Mouse (Mus musculus): ENCODE data around the gene Slc1a3. TPM values are rescaled to one million over a fixed set of nuclear protein-coding genes. Genes with fewer than 3 reads are reported as not detected.

The Slc1a3 gene
- polyA plus RNA-seq, 1 experiment from 2014 or later, result 8.5 TPM

GRCm38 (mm10) chr15:8615511-8616224 is 94.9 kb downstream of the Slc1a3 start:
- H3K9me3 ChIP-seq (replicated peaks; ENCODE audit: low read length), result no peaks in the 10 kb centered on the region
- 65% methylated on average over 11 of the region's 11 CpGs for WGBS
- ATAC-seq (replicated peaks; ENCODE audit: low FRiP score, low read depth), result no peak
- H3K36me3 ChIP-seq (ENCODE audit: insufficient read depth, low read length), result no peaks in the 10 kb centered on the region
- no peak overlapping the region for H3K27ac ChIP-seq
- no peak for DNase-seq (ENCODE audit: low spot score)
- no peak overlapping the region for H3K9ac ChIP-seq (ENCODE audit: low read depth, low read length)
- no peaks in the 10 kb centered on the region for H3K4me1 ChIP-seq (replicated peaks; ENCODE audit: insufficient read depth, low read length)
- no peak overlapping the region for H3K4me2 ChIP-seq (ENCODE audit: low read length)
- no peak for TF ChIP-seq CTCF (IDR thresholded peaks at IDR 0.05; ENCODE audit: low read depth)
- no peaks in the 10 kb centered on the region for H3K27me3 ChIP-seq (ENCODE audit: insufficient read depth, low read length)
- H3K4me3 ChIP-seq (replicated peaks; ENCODE audit: low read depth, low read length), result no peak overlapping the region

- 85% methylated on average over 5 of the region's 5 CpGs for WGBS
These were observed 95.9 kb downstream of the Slc1a3 start for GRCm38 (mm10) chr15:8614701-8615100.

DNA sequence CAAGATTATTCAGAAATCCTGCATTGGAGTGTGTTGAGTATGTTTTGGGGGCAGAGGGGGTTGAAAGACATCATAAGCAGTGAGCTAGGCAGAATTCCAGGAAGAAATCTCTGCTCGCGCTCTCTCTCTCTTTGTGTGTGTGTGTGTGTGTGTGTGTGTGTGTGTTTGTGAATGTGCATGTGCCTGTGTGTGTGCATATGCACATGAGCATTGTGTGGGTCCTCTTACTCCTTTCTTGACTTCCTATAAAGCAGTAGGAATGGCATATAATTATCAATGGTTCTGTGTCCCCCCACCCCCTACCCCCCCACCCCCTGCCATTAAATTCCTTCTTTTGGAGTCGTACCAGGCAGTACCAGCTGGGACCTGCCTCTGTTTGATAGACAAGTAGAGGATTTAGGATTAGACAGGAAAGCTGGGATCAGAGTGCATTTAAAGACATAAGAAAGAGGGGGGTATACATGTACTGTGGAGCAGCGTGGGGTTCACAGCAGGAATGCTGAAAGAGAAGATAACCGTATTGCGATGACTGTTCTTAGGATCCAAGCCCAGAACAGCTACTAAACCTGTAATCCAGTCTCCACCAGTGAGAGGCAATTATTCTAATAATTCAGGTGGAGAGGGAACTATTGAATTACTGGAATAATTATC is 104.9 kb downstream of the Slc1a3 start:
- Histone ChIP-seq H3K9me3 (replicated peaks; ENCODE audit: low read length) (no peaks in the 10 kb centered on the region), H3K36me3 (ENCODE audit: insufficient read depth, low read length) (no peaks in the 10 kb centered on the region), H3K27ac (no peak overlapping the region), H3K4me2 (ENCODE audit: low read length) (no peak overlapping the region), H3K9ac (ENCODE audit: low read depth, low read length) (no peak overlapping the region), H3K27me3 (ENCODE audit: insufficient read depth, low read length) (no peaks in the 10 kb centered on the region), H3K4me3 (replicated peaks; ENCODE audit: low read depth, low read length) (no peak overlapping the region), H3K4me1 (replicated peaks; ENCODE audit: insufficient read depth, low read length) (no peaks in the 10 kb centered on the region)
- WGBS, result 69% methylated on average over 6 of the region's 6 CpGs
- no peak for TF ChIP-seq CTCF (IDR thresholded peaks at IDR 0.05; ENCODE audit: low read depth)
- DNase-seq (ENCODE audit: low spot score), result no peak
- ATAC-seq (replicated peaks; ENCODE audit: low FRiP score, low read depth), result no peak

More at GRCm38 (mm10) chr15:8614701-8615100, 95.9 kb downstream of the Slc1a3 start:
- DNase-seq (ENCODE audit: low spot score) (no peak), ATAC-seq (replicated peaks; ENCODE audit: low FRiP score, low read depth) (no peak)
- Histone ChIP-seq H3K9ac (ENCODE audit: low read depth, low read length) (no peak overlapping the region), H3K4me1 (replicated peaks; ENCODE audit: insufficient read depth, low read length) (no peaks in the 10 kb centered on the region), H3K4me3 (replicated peaks; ENCODE audit: low read depth, low read length) (no peak overlapping the region), H3K27me3 (ENCODE audit: insufficient read depth, low read length) (no peaks in the 10 kb centered on the region), H3K4me2 (ENCODE audit: low read length) (no peak overlapping the region), H3K9me3 (replicated peaks; ENCODE audit: low read length) (no peaks in the 10 kb centered on the region), H3K27ac (no peak overlapping the region), H3K36me3 (ENCODE audit: insufficient read depth, low read length) (no peaks in the 10 kb centered on the region)
- no peak for TF ChIP-seq CTCF (IDR thresholded peaks at IDR 0.05; ENCODE audit: low read depth)

- no peak overlapping the region for H3K4me2 ChIP-seq (ENCODE audit: low read length)
- H3K27ac ChIP-seq, result no peak overlapping the region
- H3K4me1 ChIP-seq (replicated peaks; ENCODE audit: insufficient read depth, low read length), result no peaks in the 10 kb centered on the region
- H3K27me3 ChIP-seq (ENCODE audit: insufficient read depth, low read length), result no peaks in the 10 kb centered on the region
- H3K9me3 ChIP-seq (replicated peaks; ENCODE audit: low read length), result no peaks in the 10 kb centered on the region
- WGBS, result 77% methylated on average over 6 of the region's 6 CpGs
- TF ChIP-seq CTCF (IDR thresholded peaks at IDR 0.05; ENCODE audit: low read depth), result no peak
- DNase-seq (ENCODE audit: low spot score) (no peak), ATAC-seq (replicated peaks; ENCODE audit: low FRiP score, low read depth) (no peak)
- H3K4me3 ChIP-seq (replicated peaks; ENCODE audit: low read depth, low read length), result no peak overlapping the region
- H3K9ac ChIP-seq (ENCODE audit: low read depth, low read length), result no peak overlapping the region
- H3K36me3 ChIP-seq (ENCODE audit: insufficient read depth, low read length), result no peaks in the 10 kb centered on the region
These were observed 108.2 kb downstream of the Slc1a3 start for GRCm38 (mm10) chr15:8602362-8602761.

DNA sequence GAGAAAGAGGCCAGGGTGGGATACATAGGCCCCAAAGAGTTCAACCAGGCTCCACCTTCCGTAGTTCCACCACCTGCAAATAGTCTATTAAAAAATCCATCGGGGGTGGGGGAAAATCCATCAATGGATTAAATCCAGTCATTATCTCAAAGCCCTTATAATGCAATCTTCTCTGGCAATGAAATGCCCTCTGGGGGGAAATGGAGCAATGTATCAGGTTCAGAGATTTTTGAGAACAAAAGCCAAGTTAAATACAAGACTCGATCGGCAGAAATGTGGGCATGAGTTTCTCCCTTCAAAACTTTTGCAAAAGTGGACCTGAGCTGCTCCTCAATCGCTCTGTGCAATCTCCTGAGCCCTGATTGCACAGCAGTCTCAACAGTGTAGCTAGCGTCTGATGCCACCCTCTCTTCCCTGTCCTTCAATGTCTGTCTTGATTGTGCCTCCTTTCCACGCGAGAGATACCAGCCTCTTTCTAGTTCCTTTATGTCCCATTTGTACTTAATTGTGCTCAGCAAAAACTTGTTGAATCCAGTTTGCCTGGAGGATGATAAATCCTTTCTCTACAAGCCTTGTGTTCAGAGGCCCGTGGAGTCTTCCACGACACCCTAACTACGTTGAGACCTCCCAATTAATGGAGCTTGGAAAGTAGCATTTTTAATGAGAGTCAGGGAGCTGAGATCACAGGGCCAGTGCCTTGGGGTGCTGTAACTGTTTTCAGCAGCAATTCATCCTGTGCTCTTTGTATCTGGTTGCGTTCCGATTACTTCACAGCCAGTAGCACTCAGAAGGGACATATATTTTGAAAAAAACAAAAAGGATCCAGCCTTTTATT is 109.0 kb downstream of the Slc1a3 start:
- Histone ChIP-seq H3K36me3 (ENCODE audit: insufficient read depth, low read length) (no peaks in the 10 kb centered on the region), H3K4me2 (ENCODE audit: low read length) (no peak overlapping the region), H3K9me3 (replicated peaks; ENCODE audit: low read length) (no peaks in the 10 kb centered on the region), H3K27me3 (ENCODE audit: insufficient read depth, low read length) (no peaks in the 10 kb centered on the region), H3K27ac (no peak overlapping the region), H3K9ac (ENCODE audit: low read depth, low read length) (no peak overlapping the region), H3K4me3 (replicated peaks; ENCODE audit: low read depth, low read length) (no peak overlapping the region), H3K4me1 (replicated peaks; ENCODE audit: insufficient read depth, low read length) (no peaks in the 10 kb centered on the region)
- no peak for ATAC-seq (replicated peaks; ENCODE audit: low FRiP score, low read depth)
- WGBS, result 59% methylated on average over 13 of the region's 13 CpGs
- TF ChIP-seq CTCF (IDR thresholded peaks at IDR 0.05; ENCODE audit: low read depth), result no peak
- no peak for DNase-seq (ENCODE audit: low spot score)

GRCm38 (mm10) chr15:8596375-8596900 is 114.1 kb downstream of the Slc1a3 start:
- no peaks in the 10 kb centered on the region for H3K27me3 ChIP-seq (ENCODE audit: insufficient read depth, low read length)
- H3K4me3 ChIP-seq (replicated peaks; ENCODE audit: low read depth, low read length), result no peak overlapping the region
- no peak for DNase-seq (ENCODE audit: low spot score)
- H3K4me1 ChIP-seq (replicated peaks; ENCODE audit: insufficient read depth, low read length), result no peaks in the 10 kb centered on the region
- 83% methylated on average over 8 of the region's 8 CpGs for WGBS
- no peak overlapping the region for H3K9ac ChIP-seq (ENCODE audit: low read depth, low read length)
- H3K4me2 ChIP-seq (ENCODE audit: low read length), result no peak overlapping the region
- no peaks in the 10 kb centered on the region for H3K36me3 ChIP-seq (ENCODE audit: insufficient read depth, low read length)
- no peak for TF ChIP-seq CTCF (IDR thresholded peaks at IDR 0.05; ENCODE audit: low read depth)
- no peak overlapping the region for H3K27ac ChIP-seq
- no peak for ATAC-seq (replicated peaks; ENCODE audit: low FRiP score, low read depth)
- H3K9me3 ChIP-seq (replicated peaks; ENCODE audit: low read length), result no peaks in the 10 kb centered on the region
